Mouse (Mus musculus) midbrain, embryonic 10.5 days (tissue): ENCODE measurements around the gene Twist2. TPM values are rescaled to one million over a fixed set of nuclear protein-coding genes. Genes with fewer than 3 reads are reported as not detected.

ENCODE experiments used
- DNase-seq: peaks from one replicate; pipeline ENCODE4 v3.0.0-alpha.2; 2017; ENCODE audit warnings: low spot score
- H3K27ac ChIP-seq: fragments of 300-500 bp; sonication (generic); replicated peaks from 2 replicates; pipeline ENCODE4 v1.5.1; 2016; ENCODE audit warnings: mild to moderate bottlenecking
- H3K27me3 ChIP-seq: fragments of 300-500 bp; sonication (generic); 2 replicates; pipeline ENCODE4 v1.6.1; 2016; ENCODE audit warnings: low read depth, mild to moderate bottlenecking; ENCODE audit not compliant: poor library complexity, severe bottlenecking
- H3K36me3 ChIP-seq: fragments of 300-500 bp; sonication (generic); 2 replicates; pipeline ENCODE4 v1.6.1; 2016; ENCODE audit warnings: mild to moderate bottlenecking, moderate library complexity
- H3K4me1 ChIP-seq: fragments of 300-500 bp; sonication (generic); 2 replicates; pipeline ENCODE4 v1.6.1; 2016
- H3K4me3 ChIP-seq: fragments of 300-500 bp; sonication (generic); 2 replicates; pipeline ENCODE4 v1.5.1; 2016; ENCODE audit warnings: mild to moderate bottlenecking, moderate library complexity
- H3K9me3 ChIP-seq: fragments of 300-500 bp; sonication (generic); replicated peaks from 2 replicates; pipeline ENCODE4 v1.6.1; 2016; ENCODE audit warnings: mild to moderate bottlenecking
- WGBS: fragments of 180-500 bp; shearing (Covaris S2); methylation state at CpG from one replicate; pipeline ENCODE4 v1.1.7; 2016; 5-methylcytosine and 5-hydroxymethylcytosine counted together
- polyA plus RNA-seq: library from polyadenylated mRNA; unstranded; fragments of >200 nt; fragmentation: Nextera tagmentation; extraction: Ambion mirVana; gene quantifications from 2 replicates; pipeline ENCODE4 v1.2.1, GENCODE M21; 2016

Twist2 gene
- polyA plus RNA-seq, 1 experiment from 2014 or later = 12.3 TPM

DNA sequence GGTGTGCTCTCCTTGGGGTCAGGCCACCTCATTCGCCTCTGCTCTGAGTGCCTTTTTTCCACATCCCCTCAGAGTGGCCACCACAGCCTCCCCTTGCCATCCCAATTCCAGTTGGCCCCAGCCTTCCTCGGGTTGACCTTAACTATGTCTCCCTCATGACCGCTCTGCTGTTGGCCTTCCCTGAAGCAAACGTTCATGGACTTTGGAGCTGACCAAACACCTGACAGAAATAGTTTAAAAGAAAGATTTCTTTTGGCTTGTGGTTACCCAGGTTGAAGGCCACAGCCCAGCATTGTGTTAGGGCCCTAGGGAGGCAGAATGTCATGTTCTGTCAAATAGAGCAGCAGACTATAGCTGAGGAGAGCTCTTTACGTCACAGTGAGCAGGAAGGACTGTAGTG is 93.0 kb downstream of the Twist2 start:
- no peak for DNase-seq
- 85% methylated on average over 5 of the region's 5 CpGs for WGBS
- Histone ChIP-seq H3K27ac (no peak overlapping the region), H3K4me1 (no peaks in the 10 kb centered on the region), H3K27me3 (no peaks in the 10 kb centered on the region), H3K36me3 (no peaks in the 10 kb centered on the region), H3K9me3 (peaks cover 5% of the 10 kb centered on the region; the same call in 1 of the 2 replicates), H3K4me3 (no peak overlapping the region)

DNA sequence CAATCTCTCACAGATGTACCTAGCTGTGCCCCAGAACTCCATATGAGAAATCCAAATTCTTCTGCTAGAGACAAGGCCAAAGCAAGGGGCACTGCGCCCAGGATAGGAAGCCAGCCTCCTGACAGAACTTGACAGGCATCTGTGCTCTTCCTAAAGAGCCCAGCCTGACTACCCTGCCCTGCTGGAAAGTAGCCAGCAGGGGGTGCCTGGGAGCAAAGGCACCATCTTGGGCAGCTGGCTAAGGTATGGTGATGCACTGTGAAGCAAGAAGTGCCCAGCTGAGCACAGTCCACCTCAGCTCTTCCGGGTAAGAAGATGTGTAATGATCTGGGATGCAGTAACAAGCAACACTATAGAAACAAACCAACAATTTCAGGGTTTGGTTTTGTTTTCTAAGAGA is 95.8 kb downstream of the Twist2 start:
- Histone ChIP-seq H3K27me3 (no peaks in the 10 kb centered on the region), H3K36me3 (no peaks in the 10 kb centered on the region), H3K9me3 (peaks cover 5% of the 10 kb centered on the region; the same call in 1 of the 2 replicates), H3K4me1 (no peaks in the 10 kb centered on the region), H3K4me3 (no peak overlapping the region), H3K27ac (no peak overlapping the region)
- 92% methylated on average over 2 of the region's 2 CpGs for WGBS
- no peak for DNase-seq
